Mouse (Mus musculus): ENCODE data around the gene Slc39a3. TPM values are rescaled to one million over a fixed set of nuclear protein-coding genes. Genes with fewer than 3 reads are reported as not detected.

Slc39a3 gene
- total RNA-seq, 1 experiment: 12.6 TPM

DNA sequence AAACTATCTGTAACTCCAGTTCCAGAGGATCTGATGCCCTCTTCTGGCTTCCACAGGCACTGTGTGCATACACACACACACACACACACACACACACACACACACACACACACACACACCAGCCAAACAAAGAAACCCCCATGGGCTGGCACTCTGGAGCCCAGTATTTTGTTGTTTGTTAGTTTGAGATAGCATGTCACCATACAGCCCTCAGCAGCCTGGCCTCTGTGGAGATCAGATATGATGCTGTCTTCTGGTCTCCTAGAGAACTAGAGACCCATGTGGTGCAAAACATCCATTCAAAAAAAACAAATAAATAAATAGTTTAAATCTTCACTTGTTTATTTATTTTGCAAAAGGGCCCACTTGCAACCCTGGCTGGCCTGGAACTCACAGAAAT, 9.0 kb downstream of the Slc39a3 start:
- Histone ChIP-seq H3K27ac (ENCODE audit: insufficient read depth, low read depth, low read length, poor library complexity, severe bottlenecking) (no peak overlapping the region), H3K9ac (ENCODE audit: insufficient read depth, low read depth, low read length, poor library complexity, severe bottlenecking) (no peak overlapping the region), H3K4me1 (ENCODE audit: control insufficient read depth in 2 of 2, insufficient read depth in 2 of 2, low read length in 2 of 2, poor library complexity in 1 of 2) (peaks cover 0 to 6% of the 10 kb centered on the region in 2 experiments; a peak in 1 of 4 replicates), H3K4me3 (ENCODE audit: insufficient read depth in 1 of 2, low read depth in 1 of 2, low read length in 2 of 2, poor library complexity in 1 of 2, severe bottlenecking in 1 of 2) (no peak overlapping the region), H3K9me3 (ENCODE audit: control insufficient read depth, insufficient read depth, low read depth, low read length) (no peaks in the 10 kb centered on the region), H3K36me3 (ENCODE audit: control insufficient read depth, insufficient read depth, low read length, poor library complexity, severe bottlenecking) (no peaks in the 10 kb centered on the region)
- TF ChIP-seq HCFC1 (IDR thresholded peaks at IDR 0.05; ENCODE audit: borderline replicate concordance, insufficient read depth, low read length): no peak
- TF ChIP-seq ZNF384 (IDR thresholded peaks at IDR 0.05; ENCODE audit: low read depth, low read length): no peak
- TF ChIP-seq MAFK (IDR thresholded peaks at IDR 0.05; ENCODE audit: insufficient read depth, low read depth, low read length): no peak
- no peak for TF ChIP-seq ZC3H11A (IDR thresholded peaks at IDR 0.05; ENCODE audit: borderline replicate concordance, low read depth, low read length)
- no peak for TF ChIP-seq CHD2 (IDR thresholded peaks at IDR 0.05; ENCODE audit: low read depth, low read length)
- in situ Hi-C loops (cut with MboI; ENCODE audit: low sequenced_read_pairs in 2 of 2, unreplicated experiment in 2 of 2): no loop called here
- DNase-seq (ENCODE audit: low read depth, low spot score): no peak

DNA sequence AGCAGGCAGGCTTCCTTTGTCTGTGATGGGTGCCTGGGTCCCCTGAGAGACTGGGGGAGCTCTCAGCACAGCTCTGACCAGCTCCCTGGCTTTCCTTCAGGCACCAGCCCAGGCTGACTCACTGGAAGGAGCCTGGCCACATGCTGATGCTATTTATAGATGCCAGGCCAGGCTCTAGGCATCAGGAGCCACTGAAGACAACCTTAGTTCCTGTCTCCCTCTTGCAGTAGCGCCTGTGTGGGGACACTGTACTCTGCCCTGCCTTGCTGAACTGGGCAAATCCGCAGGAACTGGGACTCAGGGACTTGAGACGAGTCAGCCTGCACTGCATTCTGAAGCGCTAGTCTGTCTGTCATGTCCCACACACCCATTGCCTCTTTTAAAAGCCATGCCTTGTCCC, 9.9 kb downstream of the Slc39a3 start:
- H3K4me1 ChIP-seq (ENCODE audit: control insufficient read depth in 2 of 2, insufficient read depth in 2 of 2, low read length in 2 of 2, poor library complexity in 1 of 2): peaks cover 0 to 8% of the 10 kb centered on the region in 2 experiments; a peak in 1 of 4 replicates
- TF ChIP-seq ZNF384 (IDR thresholded peaks at IDR 0.05; ENCODE audit: low read depth, low read length): no peak
- TF ChIP-seq MAFK (IDR thresholded peaks at IDR 0.05; ENCODE audit: insufficient read depth, low read depth, low read length): no peak
- H3K36me3 ChIP-seq (ENCODE audit: control insufficient read depth, insufficient read depth, low read length, poor library complexity, severe bottlenecking): no peaks in the 10 kb centered on the region
- H3K4me3 ChIP-seq (ENCODE audit: insufficient read depth in 1 of 2, low read depth in 1 of 2, low read length in 2 of 2, poor library complexity in 1 of 2, severe bottlenecking in 1 of 2): no peak overlapping the region
- no peak overlapping the region for H3K27ac ChIP-seq (ENCODE audit: insufficient read depth, low read depth, low read length, poor library complexity, severe bottlenecking)
- no peaks in the 10 kb centered on the region for H3K9me3 ChIP-seq (ENCODE audit: control insufficient read depth, insufficient read depth, low read depth, low read length)
- in situ Hi-C loops (cut with MboI; ENCODE audit: low sequenced_read_pairs in 2 of 2, unreplicated experiment in 2 of 2): no loop called here
- no peak for DNase-seq (ENCODE audit: low read depth, low spot score)
- H3K9ac ChIP-seq (ENCODE audit: insufficient read depth, low read depth, low read length, poor library complexity, severe bottlenecking): no peak overlapping the region

DNA sequence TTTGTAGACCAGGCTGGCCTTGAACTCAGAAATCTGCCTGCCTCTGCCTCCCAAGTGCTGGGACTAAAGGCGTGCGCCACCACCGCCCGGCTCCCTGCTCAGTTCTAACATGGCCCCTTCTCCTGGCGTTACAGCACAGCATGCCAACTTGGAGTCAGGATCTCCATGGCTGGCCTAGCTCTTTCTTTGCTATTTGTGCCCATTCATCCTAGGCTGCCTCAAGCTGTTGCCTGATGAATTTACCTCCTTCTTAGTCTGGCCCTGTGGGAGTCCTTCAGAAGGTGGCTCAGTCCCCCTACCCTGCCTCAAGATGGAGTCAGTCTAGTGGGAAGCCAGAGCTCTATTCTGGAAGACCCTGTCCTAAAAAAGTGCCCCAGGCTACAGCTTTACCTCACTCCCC, 10.4 kb downstream of the Slc39a3 start:
- in situ Hi-C loops (cut with MboI; ENCODE audit: low sequenced_read_pairs in 2 of 2, unreplicated experiment in 2 of 2): no loop called here
- no peak for DNase-seq (ENCODE audit: low read depth, low spot score)
- no peak overlapping the region for H3K27ac ChIP-seq (ENCODE audit: insufficient read depth, low read depth, low read length, poor library complexity, severe bottlenecking)
- TF ChIP-seq CHD2 (IDR thresholded peaks at IDR 0.05; ENCODE audit: low read depth, low read length) (no peak), HCFC1 (IDR thresholded peaks at IDR 0.05; ENCODE audit: borderline replicate concordance, insufficient read depth, low read length) (no peak), MAFK (IDR thresholded peaks at IDR 0.05; ENCODE audit: insufficient read depth, low read depth, low read length) (no peak), ZC3H11A (IDR thresholded peaks at IDR 0.05; ENCODE audit: borderline replicate concordance, low read depth, low read length) (no peak), ZNF384 (IDR thresholded peaks at IDR 0.05; ENCODE audit: low read depth, low read length) (no peak)
- no peaks in the 10 kb centered on the region for H3K9me3 ChIP-seq (ENCODE audit: control insufficient read depth, insufficient read depth, low read depth, low read length)
- peaks cover 0 to 13% of the 10 kb centered on the region in 2 experiments; a peak in 1 of 4 replicates for H3K4me1 ChIP-seq (ENCODE audit: control insufficient read depth in 2 of 2, insufficient read depth in 2 of 2, low read length in 2 of 2, poor library complexity in 1 of 2)
- H3K36me3 ChIP-seq (ENCODE audit: control insufficient read depth, insufficient read depth, low read length, poor library complexity, severe bottlenecking): no peaks in the 10 kb centered on the region
- H3K9ac ChIP-seq (ENCODE audit: insufficient read depth, low read depth, low read length, poor library complexity, severe bottlenecking): no peak overlapping the region
- H3K4me3 ChIP-seq (ENCODE audit: insufficient read depth in 1 of 2, low read depth in 1 of 2, low read length in 2 of 2, poor library complexity in 1 of 2, severe bottlenecking in 1 of 2): no peak overlapping the region

DNA sequence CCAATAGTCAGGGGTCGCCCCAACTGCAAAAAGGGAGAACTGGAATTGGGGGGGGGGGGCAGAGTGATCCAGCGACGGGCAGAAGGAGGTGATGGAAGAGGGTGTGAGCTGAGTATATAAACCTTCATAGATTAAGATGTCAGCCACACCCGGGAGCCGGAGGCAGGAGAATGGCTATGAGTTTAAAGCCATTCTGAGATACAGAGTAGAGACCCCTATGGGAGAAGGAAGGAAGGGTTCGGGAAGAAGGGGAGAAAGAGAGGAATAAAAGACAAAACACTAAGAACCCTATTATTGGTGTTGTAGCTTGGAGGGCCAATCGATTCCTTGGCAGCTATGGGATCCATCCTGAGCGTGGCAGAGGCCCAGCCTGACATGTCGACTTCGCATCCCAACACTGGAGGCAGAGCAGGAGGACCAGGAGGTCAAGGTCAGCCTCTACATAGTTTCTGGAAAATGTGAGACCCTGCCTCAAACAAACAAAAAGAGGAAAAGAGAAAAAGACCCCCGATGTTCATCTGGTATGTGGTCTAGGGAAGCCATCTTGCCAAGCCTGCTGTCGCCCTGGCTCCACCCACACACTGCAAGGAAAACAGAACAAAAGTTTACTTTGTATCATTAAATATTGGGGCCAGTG, 11.5 kb downstream of the Slc39a3 start, which contains the start of gene Diras1:
TSS of gene Diras1 (minus strand) at position 24 of the 637 bp plus-strand sequence.
- peaks cover 0 to 14% of the 10 kb centered on the region in 2 experiments; a peak in 1 of 4 replicates for H3K4me1 ChIP-seq (ENCODE audit: control insufficient read depth in 2 of 2, insufficient read depth in 2 of 2, low read length in 2 of 2, poor library complexity in 1 of 2)
- in situ Hi-C loops (cut with MboI; ENCODE audit: low sequenced_read_pairs in 2 of 2, unreplicated experiment in 2 of 2): no loop called here
- no peak for TF ChIP-seq HCFC1 (IDR thresholded peaks at IDR 0.05; ENCODE audit: borderline replicate concordance, insufficient read depth, low read length)
- TF ChIP-seq ZC3H11A (IDR thresholded peaks at IDR 0.05; ENCODE audit: borderline replicate concordance, low read depth, low read length): no peak
- TF ChIP-seq MAFK (IDR thresholded peaks at IDR 0.05; ENCODE audit: insufficient read depth, low read depth, low read length): no peak
- no peak for TF ChIP-seq ZNF384 (IDR thresholded peaks at IDR 0.05; ENCODE audit: low read depth, low read length)
- no peak for TF ChIP-seq CHD2 (IDR thresholded peaks at IDR 0.05; ENCODE audit: low read depth, low read length)
- H3K36me3 ChIP-seq (ENCODE audit: control insufficient read depth, insufficient read depth, low read length, poor library complexity, severe bottlenecking): no peaks in the 10 kb centered on the region
- H3K27ac ChIP-seq (ENCODE audit: insufficient read depth, low read depth, low read length, poor library complexity, severe bottlenecking): no peak within 1 kb of the TSS
- no peaks in the 10 kb centered on the region for H3K9me3 ChIP-seq (ENCODE audit: control insufficient read depth, insufficient read depth, low read depth, low read length)
- DNase-seq (ENCODE audit: low read depth, low spot score): no peak
- peak within 1 kb of the TSS; percentile 16 to 51; a peak in 2 of 4 replicates for H3K4me3 ChIP-seq (ENCODE audit: insufficient read depth in 1 of 2, low read depth in 1 of 2, low read length in 2 of 2, poor library complexity in 1 of 2, severe bottlenecking in 1 of 2)
- no peak within 1 kb of the TSS for H3K9ac ChIP-seq (ENCODE audit: insufficient read depth, low read depth, low read length, poor library complexity, severe bottlenecking)

Measured in ES-E14 (cell line).